Mouse (Mus musculus) liver, embryonic 11.5 days (tissue): ENCODE results near the gene Spryd4. TPM values are rescaled to one million over a fixed set of nuclear protein-coding genes. Genes with fewer than 3 reads are reported as not detected.

Experiments
- ATAC-seq: fragments of 200-750 bp; cut with Nextera tagmentation; replicated peaks from 2 replicates; pipeline ENCODE4 v1.8.0; 2017; ENCODE audit warnings: moderate number of reproducible peaks, mild to moderate bottlenecking, moderate TSS enrichment, moderate library complexity; ENCODE audit not compliant: low FRiP score
- DNase-seq: peaks from one replicate; pipeline ENCODE4 v3.0.0-alpha.2; 2017; ENCODE audit warnings: low spot score
- H3K27ac ChIP-seq: fragments of 300-500 bp; sonication (generic); 2 replicates; pipeline ENCODE4 v1.5.1; 2014; ENCODE audit warnings: mild to moderate bottlenecking, low read depth, low read length, control low read depth
- H3K27me3 ChIP-seq: fragments of 300-500 bp; sonication (generic); replicated peaks from 2 replicates; pipeline ENCODE4 v1.6.1; 2014; ENCODE audit warnings: low read length, mixed read lengths; ENCODE audit not compliant: control insufficient read depth, insufficient read depth
- H3K36me3 ChIP-seq: fragments of 300-500 bp; sonication (generic); 2 replicates; pipeline ENCODE4 v1.6.1; 2014; ENCODE audit warnings: mild to moderate bottlenecking, low read length, moderate library complexity, mixed read lengths; ENCODE audit not compliant: control insufficient read depth, insufficient read depth
- H3K4me1 ChIP-seq: fragments of 300-500 bp; sonication (generic); replicated peaks from 2 replicates; pipeline ENCODE4 v1.6.1; 2014; ENCODE audit warnings: low read length, mixed read lengths; ENCODE audit not compliant: control insufficient read depth, insufficient read depth
- H3K4me2 ChIP-seq: fragments of 300-500 bp; sonication (generic); 2 replicates; pipeline ENCODE4 v1.6.1; 2014; ENCODE audit warnings: mild to moderate bottlenecking, control low read depth, moderate library complexity
- H3K4me3 ChIP-seq: fragments of 300-500 bp; sonication (generic); 2 replicates; pipeline ENCODE4 v1.5.1; 2014; ENCODE audit warnings: low read depth, low read length, control low read depth
- H3K9ac ChIP-seq: fragments of 300-500 bp; sonication (generic); 2 replicates; pipeline ENCODE4 v1.6.1; 2014; ENCODE audit warnings: low read depth, low read length, control low read depth
- H3K9me3 ChIP-seq: fragments of 300-500 bp; sonication (generic); 2 replicates; pipeline ENCODE4 v1.6.1; 2016; ENCODE audit warnings: low read length, inconsistent platforms, mixed read lengths; ENCODE audit not compliant: control insufficient read depth
- WGBS: fragments of 180-500 bp; shearing (Covaris S2); extraction: QIAGEN DNeasy Blood & Tissue Kit; methylation state at CpG from one replicate; pipeline ENCODE4 v1.1.7; 2014; 5-methylcytosine and 5-hydroxymethylcytosine counted together
- polyA plus RNA-seq: library from polyadenylated mRNA; unstranded; fragments of >200 nt; fragmentation: Nextera tagmentation; extraction: Ambion mirVana; gene quantifications from 2 replicates; pipeline ENCODE4 v1.2.1, GENCODE M21; 2014

The Spryd4 gene
- polyA plus RNA-seq, 1 experiment from 2014 or later = 32.4 TPM

GRCm38 (mm10) chr10:128188242-128188877 is 23.2 kb downstream of the Spryd4 start:
- DNase-seq (no peak), ATAC-seq (no peak)
- H3K36me3 ChIP-seq = no peaks in the 10 kb centered on the region
- no peak overlapping the region for H3K9ac ChIP-seq
- H3K4me1 ChIP-seq = peaks cover 8% of the 10 kb centered on the region; the same call in 1 of the 2 replicates
- no peak overlapping the region for H3K4me2 ChIP-seq
- 52% methylated on average over 2 of the region's 2 CpGs for WGBS
- H3K4me3 ChIP-seq = no peak overlapping the region
- no peaks in the 10 kb centered on the region for H3K9me3 ChIP-seq
- H3K27me3 ChIP-seq = no peaks in the 10 kb centered on the region; the same call in 1 of the 2 replicates
- H3K27ac ChIP-seq = no peak overlapping the region

- Histone ChIP-seq H3K27me3 (no peaks in the 10 kb centered on the region), H3K27ac (peak overlapping the region; percentile 6; the same call in 1 of the 2 replicates), H3K9me3 (no peaks in the 10 kb centered on the region), H3K9ac (no peak overlapping the region), H3K4me1 (peaks cover 8% of the 10 kb centered on the region; the same call in 1 of the 2 replicates), H3K36me3 (no peaks in the 10 kb centered on the region), H3K4me3 (no peak overlapping the region), H3K4me2 (peak overlapping the region; percentile 0; the same call in 1 of the 2 replicates)
- 48% methylated on average over 5 of the region's 5 CpGs for WGBS
- ATAC-seq (peak; percentile 80), DNase-seq (peak; percentile 37)
Measured at GRCm38 (mm10) chr10:128187181-128187605, 24.4 kb downstream of the Spryd4 start.

GRCm38 (mm10) chr10:128185959-128186358 is 25.6 kb downstream of the Spryd4 start:
- DNase-seq = peak; percentile 89
- 46% methylated on average over 2 of the region's 2 CpGs for WGBS
- H3K27me3 ChIP-seq = no peaks in the 10 kb centered on the region
- no peak overlapping the region for H3K9ac ChIP-seq
- H3K36me3 ChIP-seq = no peaks in the 10 kb centered on the region
- no peak overlapping the region for H3K4me3 ChIP-seq
- H3K9me3 ChIP-seq = no peaks in the 10 kb centered on the region
- peaks cover 8% of the 10 kb centered on the region; the same call in 1 of the 2 replicates for H3K4me1 ChIP-seq
- no peak overlapping the region for H3K4me2 ChIP-seq
- H3K27ac ChIP-seq = no peak overlapping the region
- peak; percentile 42 for ATAC-seq

- Histone ChIP-seq H3K36me3 (no peaks in the 10 kb centered on the region), H3K27ac (no peak overlapping the region), H3K4me2 (no peak overlapping the region), H3K4me1 (peaks cover 8% of the 10 kb centered on the region; the same call in 1 of the 2 replicates), H3K27me3 (no peaks in the 10 kb centered on the region), H3K9me3 (no peaks in the 10 kb centered on the region), H3K9ac (no peak overlapping the region), H3K4me3 (no peak overlapping the region)
- ATAC-seq = peak; percentile 25; the same call in 1 of the 2 replicates
- DNase-seq = no peak
- WGBS = 71% methylated on average over 6 of the region's 6 CpGs
Measured at GRCm38 (mm10) chr10:128185277-128185940, 26.2 kb downstream of the Spryd4 start.

GRCm38 (mm10) chr10:128184296-128184695 is 27.3 kb downstream of the Spryd4 start:
- WGBS = 90% methylated on average over 2 of the region's 2 CpGs
- H3K27ac ChIP-seq = no peak overlapping the region
- no peak overlapping the region for H3K4me2 ChIP-seq
- H3K36me3 ChIP-seq = no peaks in the 10 kb centered on the region
- no peak for DNase-seq
- H3K27me3 ChIP-seq = no peaks in the 10 kb centered on the region
- no peak overlapping the region for H3K4me3 ChIP-seq
- H3K4me1 ChIP-seq = peaks cover 13% of the 10 kb centered on the region
- H3K9me3 ChIP-seq = no peaks in the 10 kb centered on the region
- ATAC-seq = no peak
- H3K9ac ChIP-seq = no peak overlapping the region

GRCm38 (mm10) chr10:128179989-128180388 is 31.6 kb downstream of the Spryd4 start, which contains the start of gene Rbms2:
Rbms2 (minus strand) TSS chr10:128180297.
- Histone ChIP-seq H3K27ac (peak within 1 kb of the TSS; percentile 53), H3K36me3 (no peaks in the 10 kb centered on the region), H3K27me3 (no peaks in the 10 kb centered on the region), H3K4me2 (peak within 1 kb of the TSS; percentile 53), H3K4me1 (peaks cover 12% of the 10 kb centered on the region), H3K4me3 (peak within 1 kb of the TSS; percentile 33), H3K9ac (peak within 1 kb of the TSS; percentile 49; the same call in 1 of the 2 replicates), H3K9me3 (no peaks in the 10 kb centered on the region)
- peak; percentile 28; the same call in 1 of the 2 replicates for ATAC-seq
- WGBS = 6% methylated on average over 6 of the region's 6 CpGs
- DNase-seq = peak; percentile 40

- Histone ChIP-seq H3K4me3 (no peak overlapping the region), H3K9me3 (no peaks in the 10 kb centered on the region), H3K36me3 (no peaks in the 10 kb centered on the region), H3K4me2 (no peak overlapping the region), H3K27me3 (no peaks in the 10 kb centered on the region), H3K9ac (no peak overlapping the region), H3K27ac (no peak overlapping the region), H3K4me1 (peaks cover 17% of the 10 kb centered on the region)
- ATAC-seq (no peak), DNase-seq (no peak)
- 77% methylated on average over 4 of the region's 4 CpGs for WGBS
Measured at GRCm38 (mm10) chr10:128177316-128177715, 34.3 kb downstream of the Spryd4 start.

GRCm38 (mm10) chr10:128175996-128176755 is 35.4 kb downstream of the Spryd4 start:
- Histone ChIP-seq H3K4me2 (peak overlapping the region; percentile 61), H3K9me3 (no peaks in the 10 kb centered on the region), H3K27ac (peak overlapping the region; percentile 38; the same call in 1 of the 2 replicates), H3K9ac (peak overlapping the region; percentile 65), H3K27me3 (no peaks in the 10 kb centered on the region), H3K36me3 (no peaks in the 10 kb centered on the region), H3K4me3 (peak overlapping the region; percentile 51), H3K4me1 (peaks cover 17% of the 10 kb centered on the region)
- DNase-seq (peak; percentile 71), ATAC-seq (peak; percentile 86)
- 1% methylated on average over 17 of the region's 17 CpGs for WGBS
